Mouse (Mus musculus): ENCODE data around the gene Pde1a. TPM values are rescaled to one million over a fixed set of nuclear protein-coding genes. Genes with fewer than 3 reads are reported as not detected.

The Pde1a gene
- polyA plus RNA-seq, 1 experiment from 2014 or later, result 48.2 TPM

- H3K9me3 ChIP-seq (ENCODE audit: control insufficient read depth, low read length), result no peaks in the 10 kb centered on the region
- H3K4me2 ChIP-seq (ENCODE audit: low read length), result no peak overlapping the region
- no peak overlapping the region for H3K4me3 ChIP-seq (ENCODE audit: low read depth, low read length)
- no peaks in the 10 kb centered on the region for H3K36me3 ChIP-seq (ENCODE audit: control insufficient read depth, insufficient read depth, low read length)
- H3K9ac ChIP-seq (ENCODE audit: low read length), result no peak overlapping the region
- WGBS, result 35% methylated on average over 7 of the region's 7 CpGs
- no peaks in the 10 kb centered on the region for H3K4me1 ChIP-seq (replicated peaks; ENCODE audit: control insufficient read depth, insufficient read depth, low read length)
- H3K27ac ChIP-seq (ENCODE audit: low read depth), result no peak overlapping the region
- no peaks in the 10 kb centered on the region for H3K27me3 ChIP-seq (replicated peaks; ENCODE audit: control insufficient read depth, insufficient read depth, low read length)
- ATAC-seq (replicated peaks; ENCODE audit: low FRiP score, low TSS enrichment, low read depth) (peak; percentile 72), DNase-seq (ENCODE audit: low spot score) (no peak)
These were observed 330.6 kb downstream of the Pde1a start for GRCm38 (mm10) chr2:79798627-79799026.

- Histone ChIP-seq H3K4me2 (ENCODE audit: low read length) (no peak overlapping the region), H3K27ac (ENCODE audit: low read depth) (no peak overlapping the region), H3K4me1 (replicated peaks; ENCODE audit: control insufficient read depth, insufficient read depth, low read length) (no peaks in the 10 kb centered on the region), H3K36me3 (ENCODE audit: control insufficient read depth, insufficient read depth, low read length) (no peaks in the 10 kb centered on the region), H3K9ac (ENCODE audit: low read length) (no peak overlapping the region), H3K4me3 (ENCODE audit: low read depth, low read length) (no peak overlapping the region), H3K9me3 (ENCODE audit: control insufficient read depth, low read length) (no peaks in the 10 kb centered on the region), H3K27me3 (replicated peaks; ENCODE audit: control insufficient read depth, insufficient read depth, low read length) (no peaks in the 10 kb centered on the region)
- no peak for ATAC-seq (replicated peaks; ENCODE audit: low FRiP score, low TSS enrichment, low read depth)
- WGBS, result 68% methylated on average over 2 of the region's 2 CpGs
- no peak for DNase-seq (ENCODE audit: low spot score)
These were observed 331.8 kb downstream of the Pde1a start for GRCm38 (mm10) chr2:79797444-79797843.

GRCm38 (mm10) chr2:79793186-79793585 is 336.1 kb downstream of the Pde1a start:
- no peak overlapping the region for H3K27ac ChIP-seq (ENCODE audit: low read depth)
- H3K36me3 ChIP-seq (ENCODE audit: control insufficient read depth, insufficient read depth, low read length), result no peaks in the 10 kb centered on the region
- no peaks in the 10 kb centered on the region for H3K27me3 ChIP-seq (replicated peaks; ENCODE audit: control insufficient read depth, insufficient read depth, low read length)
- no peak overlapping the region for H3K4me2 ChIP-seq (ENCODE audit: low read length)
- H3K9ac ChIP-seq (ENCODE audit: low read length), result no peak overlapping the region
- no peak for DNase-seq (ENCODE audit: low spot score)
- ATAC-seq (replicated peaks; ENCODE audit: low FRiP score, low TSS enrichment, low read depth), result no peak
- H3K4me1 ChIP-seq (replicated peaks; ENCODE audit: control insufficient read depth, insufficient read depth, low read length), result no peaks in the 10 kb centered on the region
- no peak overlapping the region for H3K4me3 ChIP-seq (ENCODE audit: low read depth, low read length)
- 58% methylated on average over 2 of the region's 2 CpGs for WGBS
- no peaks in the 10 kb centered on the region for H3K9me3 ChIP-seq (ENCODE audit: control insufficient read depth, low read length)

GRCm38 (mm10) chr2:79786467-79786866 is 342.8 kb downstream of the Pde1a start:
- Histone ChIP-seq H3K27me3 (replicated peaks; ENCODE audit: control insufficient read depth, insufficient read depth, low read length) (no peaks in the 10 kb centered on the region), H3K27ac (ENCODE audit: low read depth) (peak overlapping the region; percentile 85), H3K9me3 (ENCODE audit: control insufficient read depth, low read length) (no peaks in the 10 kb centered on the region), H3K4me3 (ENCODE audit: low read depth, low read length) (no peak overlapping the region), H3K36me3 (ENCODE audit: control insufficient read depth, insufficient read depth, low read length) (no peaks in the 10 kb centered on the region), H3K4me2 (ENCODE audit: low read length) (no peak overlapping the region; the same call in 1 of the 2 replicates), H3K4me1 (replicated peaks; ENCODE audit: control insufficient read depth, insufficient read depth, low read length) (peaks cover 20% of the 10 kb centered on the region), H3K9ac (ENCODE audit: low read length) (no peak overlapping the region)
- DNase-seq (ENCODE audit: low spot score), result no peak
- WGBS, result 81% methylated on average over 11 of the region's 11 CpGs
- ATAC-seq (replicated peaks; ENCODE audit: low FRiP score, low TSS enrichment, low read depth), result no peak

- ATAC-seq (replicated peaks; ENCODE audit: low FRiP score, low TSS enrichment, low read depth) (peak; percentile 53; the same call in 1 of the 2 replicates), DNase-seq (ENCODE audit: low spot score) (peak; percentile 55)
- Histone ChIP-seq H3K4me3 (ENCODE audit: low read depth, low read length) (no peak overlapping the region), H3K36me3 (ENCODE audit: control insufficient read depth, insufficient read depth, low read length) (no peaks in the 10 kb centered on the region), H3K9me3 (ENCODE audit: control insufficient read depth, low read length) (no peaks in the 10 kb centered on the region), H3K4me2 (ENCODE audit: low read length) (no peak overlapping the region), H3K4me1 (replicated peaks; ENCODE audit: control insufficient read depth, insufficient read depth, low read length) (peaks cover 20% of the 10 kb centered on the region), H3K27ac (ENCODE audit: low read depth) (peak overlapping the region; percentile 85), H3K9ac (ENCODE audit: low read length) (no peak overlapping the region), H3K27me3 (replicated peaks; ENCODE audit: control insufficient read depth, insufficient read depth, low read length) (no peaks in the 10 kb centered on the region)
- 24% methylated on average over 8 of the region's 8 CpGs for WGBS
These were observed 343.6 kb downstream of the Pde1a start for GRCm38 (mm10) chr2:79785541-79786134.

Other genes starting within 250 kb of the Pde1a start
- 0.05 TPM in 1 of 2 replicates, not detected in the other for gene Prdx6b, start 163.0 kb upstream of the Pde1a start, polyA plus RNA-seq (2014; fragmentation: Nextera tagmentation; extraction: Ambion mirVana)
- 76.3 and 80.2 TPM in 2 replicates for gene Dnajc10, start 186.0 kb upstream of the Pde1a start, polyA plus RNA-seq (2014; fragmentation: Nextera tagmentation; extraction: Ambion mirVana)